Mouse (Mus musculus) hindbrain, embryonic 14.5 days (tissue): ENCODE measurements around the gene Slc34a1. TPM values are rescaled to one million over a fixed set of nuclear protein-coding genes. Genes with fewer than 3 reads are reported as not detected.

Experiments used
- ATAC-seq: fragments of 200-750 bp; cut with Nextera tagmentation; 2 replicates; pipeline ENCODE4 v1.8.0; 2017; ENCODE audit warnings: moderate number of reproducible peaks, mild to moderate bottlenecking, moderate TSS enrichment, moderate library complexity; ENCODE audit not compliant: low FRiP score
- DNase-seq: peaks from one replicate; pipeline ENCODE4 v3.0.0-alpha.2; 2015; ENCODE audit warnings: low spot score
- H3K27ac ChIP-seq: fragments of 300-500 bp; sonication (generic); 2 replicates; pipeline ENCODE4 v1.5.1; 2014; ENCODE audit warnings: mild to moderate bottlenecking, moderate library complexity
- H3K27me3 ChIP-seq: fragments of 300-500 bp; sonication (generic); 2 replicates; pipeline ENCODE4 v1.6.1; 2014; ENCODE audit warnings: mild to moderate bottlenecking, low read length, mixed read lengths; ENCODE audit not compliant: control insufficient read depth, insufficient read depth
- H3K36me3 ChIP-seq: fragments of 300-500 bp; sonication (generic); replicated peaks from 2 replicates; pipeline ENCODE4 v1.6.1; 2014; ENCODE audit not compliant: control insufficient read depth, insufficient read depth
- H3K4me1 ChIP-seq: fragments of 300-500 bp; sonication (generic); replicated peaks from 2 replicates; pipeline ENCODE4 v1.6.1; 2014; ENCODE audit warnings: antibody characterized with exemption, low read length, mixed read lengths; ENCODE audit not compliant: control insufficient read depth, insufficient read depth
- H3K4me2 ChIP-seq: fragments of 300-500 bp; sonication (generic); replicated peaks from 2 replicates; pipeline ENCODE4 v1.6.1; 2014; ENCODE audit warnings: mild to moderate bottlenecking, moderate library complexity
- H3K4me3 ChIP-seq: fragments of 300-500 bp; sonication (generic); replicated peaks from 2 replicates; pipeline ENCODE4 v1.5.1; 2014; ENCODE audit warnings: mild to moderate bottlenecking, low read length
- H3K9ac ChIP-seq: fragments of 300-500 bp; sonication (generic); 2 replicates; pipeline ENCODE4 v1.6.1; 2014
- H3K9me3 ChIP-seq: fragments of 300-500 bp; sonication (generic); 2 replicates; pipeline ENCODE4 v1.6.1; 2016; ENCODE audit warnings: low read length; ENCODE audit not compliant: control insufficient read depth
- WGBS: fragments of 180-500 bp; shearing (Covaris S2); extraction: QIAGEN DNeasy Blood & Tissue Kit; methylation state at CpG from one replicate; pipeline ENCODE4 v1.1.7; 2014; 5-methylcytosine and 5-hydroxymethylcytosine counted together
- microRNA-seq: library from miRNA; unstranded; fragments of <30 nt; microRNA quantifications from one replicate; pipeline ENCODE4, GENCODE M21; 2016
- polyA plus RNA-seq: library from polyadenylated mRNA; unstranded; fragments of >200 nt; fragmentation: Nextera tagmentation; extraction: Ambion mirVana; gene quantifications from 2 replicates; pipeline ENCODE4 v1.2.1, GENCODE M21; 2014

The Slc34a1 gene
- polyA plus RNA-seq, 1 experiment from 2014 or later: not detected

DNA sequence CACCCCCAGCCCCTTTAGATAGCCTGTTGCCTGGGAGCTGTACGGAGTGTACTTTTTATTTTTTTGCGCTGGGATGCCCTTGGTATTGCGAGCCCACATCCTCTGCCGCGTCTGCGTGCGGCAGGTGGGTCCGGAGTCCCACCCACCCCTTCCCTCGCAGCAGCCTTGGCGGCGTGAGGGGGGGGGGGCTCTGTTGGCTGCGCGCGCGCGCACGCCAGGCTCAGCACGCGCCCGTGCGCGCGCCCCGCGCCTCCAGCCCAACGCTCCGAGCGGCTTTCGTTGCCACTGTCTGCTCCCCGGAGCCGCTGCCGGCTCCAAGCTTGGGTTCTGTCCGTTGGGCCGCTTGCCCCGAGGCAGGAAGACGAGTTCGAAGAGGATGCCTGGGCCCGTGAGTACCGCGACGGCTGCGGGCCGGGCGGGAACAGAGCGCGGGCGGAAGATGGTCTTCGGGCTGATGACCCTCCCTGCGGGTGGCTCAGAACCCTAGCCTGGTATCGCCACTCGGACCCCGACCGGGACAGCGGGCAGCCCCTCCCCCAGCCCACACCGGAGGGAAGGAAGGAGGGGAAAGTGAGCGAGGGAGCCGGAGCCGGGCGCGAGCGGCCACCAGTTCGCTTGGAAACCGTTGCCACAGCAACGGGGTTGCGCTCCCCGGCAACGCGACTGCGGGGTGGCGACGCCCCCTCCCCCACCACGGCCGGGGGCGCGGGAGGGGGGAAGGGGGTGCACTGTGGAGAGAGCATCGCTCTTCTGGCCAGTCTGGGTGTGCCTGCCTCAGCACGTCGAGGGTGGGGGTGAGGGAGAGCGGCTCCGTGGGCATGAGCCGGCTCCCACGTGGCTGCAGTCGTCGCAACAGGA lies 66.3 kb downstream of the Slc34a1 start, which contains the start of gene Prr7:
Prr7 (plus strand) TSS at position 241 of the 858 bp plus-strand sequence.
- H3K4me3 ChIP-seq: peak within 1 kb of the TSS; percentile 66
- peaks cover 51% of the 10 kb centered on the region for H3K4me1 ChIP-seq
- no peaks in the 10 kb centered on the region for H3K9me3 ChIP-seq
- peak within 1 kb of the TSS; percentile 79 for H3K4me2 ChIP-seq
- H3K9ac ChIP-seq: peak within 1 kb of the TSS; percentile 83
- H3K36me3 ChIP-seq: peaks cover 19% of the 10 kb centered on the region
- DNase-seq (peak; percentile 81), ATAC-seq (peak; percentile 80)
- WGBS: under 1% methylated on average over 70 of the region's 84 CpGs
- peak within 1 kb of the TSS; percentile 99 for H3K27ac ChIP-seq
- H3K27me3 ChIP-seq: no peaks in the 10 kb centered on the region

DNA sequence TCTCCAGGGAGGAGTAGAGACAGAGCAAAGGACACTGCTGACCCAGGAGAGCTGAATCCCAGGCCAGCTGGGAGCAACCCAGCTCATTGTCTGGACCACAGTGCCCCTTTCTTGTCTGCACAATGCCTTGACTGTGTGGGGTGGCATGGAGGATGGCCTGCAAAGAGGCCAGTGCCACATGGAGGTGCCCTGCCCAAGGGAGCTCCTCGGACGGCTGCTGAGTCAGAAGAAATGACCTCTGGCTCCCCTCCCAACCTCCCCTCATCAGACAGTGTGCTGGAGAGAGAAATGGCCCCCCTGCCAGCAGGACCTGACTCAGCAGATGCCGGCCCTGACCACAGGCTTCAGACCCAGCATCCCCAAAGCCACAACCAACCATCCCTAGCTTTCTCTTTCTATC lies 67.2 kb downstream of the Slc34a1 start:
- Histone ChIP-seq H3K4me2 (peak overlapping the region; percentile 79), H3K27ac (peak overlapping the region; percentile 99), H3K4me3 (peak overlapping the region; percentile 66), H3K36me3 (peaks cover 10% of the 10 kb centered on the region), H3K4me1 (peaks cover 61% of the 10 kb centered on the region), H3K27me3 (no peaks in the 10 kb centered on the region), H3K9me3 (no peaks in the 10 kb centered on the region), H3K9ac (peak overlapping the region; percentile 83)
- ATAC-seq (peak; percentile 15; the same call in 1 of the 2 replicates), DNase-seq (no peak)
- 0% methylated on average over 3 of the region's 3 CpGs for WGBS

Small RNA genes within 50 kb of the gene (microRNA-seq; reads per million reads assigned to microRNA genes)
- gene Mir6943: 0.48 reads per million

Other genes with a start within 250 kb of the Slc34a1 start
- gene Fgfr4, start 245.5 kb upstream of the Slc34a1 start, polyA plus RNA-seq: 0.92 and 1.7 TPM in 2 replicates
- gene Nsd1, start 188.4 kb upstream of the Slc34a1 start, polyA plus RNA-seq: 53.9 and 70.7 TPM in 2 replicates
- gene Prelid1, start 77.7 kb upstream of the Slc34a1 start, polyA plus RNA-seq: 347 and 348 TPM in 2 replicates
- 92.6 and 95.8 TPM in 2 replicates for gene Rab24, start 76.2 kb upstream of the Slc34a1 start, polyA plus RNA-seq
- 8.4 and 8.7 TPM in 2 replicates for gene Mxd3, start 68.4 kb upstream of the Slc34a1 start, polyA plus RNA-seq
- 44.8 and 49.2 TPM in 2 replicates for gene Lman2, start 35.4 kb upstream of the Slc34a1 start, polyA plus RNA-seq
- 0.40 and 0.72 TPM in 2 replicates for gene Rgs14, start 28.5 kb upstream of the Slc34a1 start, polyA plus RNA-seq
- gene Pfn3, start 17.0 kb downstream of the Slc34a1 start, polyA plus RNA-seq: 0.81 and 1.5 TPM in 2 replicates
- 0.09 and 0.34 TPM in 2 replicates for gene F12, start 28.6 kb downstream of the Slc34a1 start, polyA plus RNA-seq
- gene Grk6, start 46.9 kb downstream of the Slc34a1 start, polyA plus RNA-seq: 41.9 and 42.7 TPM in 2 replicates
- 6.3 and 8.9 TPM in 2 replicates for gene Prr7, start 66.1 kb downstream of the Slc34a1 start, polyA plus RNA-seq
- gene Dbn1, start 89.9 kb downstream of the Slc34a1 start, polyA plus RNA-seq: 406 and 416 TPM in 2 replicates
- gene Pdlim7, start 115.5 kb downstream of the Slc34a1 start, polyA plus RNA-seq: 139 and 141 TPM in 2 replicates
- 3.8 and 5.7 TPM in 2 replicates for gene Dok3, start 131.1 kb downstream of the Slc34a1 start, polyA plus RNA-seq
- 49.5 and 51.1 TPM in 2 replicates for gene Ddx41, start 138.5 kb downstream of the Slc34a1 start, polyA plus RNA-seq
- 41.4 and 47.4 TPM in 2 replicates for gene Fam193b, start 172.9 kb downstream of the Slc34a1 start, polyA plus RNA-seq
- 45.7 and 53.6 TPM in 2 replicates for gene Tmed9, start 175.5 kb downstream of the Slc34a1 start, polyA plus RNA-seq
- 18.3 and 25.3 TPM in 2 replicates for gene B4galt7, start 201.7 kb downstream of the Slc34a1 start, polyA plus RNA-seq
- gene Caml, start 224.8 kb downstream of the Slc34a1 start, polyA plus RNA-seq: 105 and 107 TPM in 2 replicates
- 24.8 and 25.6 TPM in 2 replicates for gene Ddx46, start 236.8 kb downstream of the Slc34a1 start, polyA plus RNA-seq